Mouse (Mus musculus) spleen, adult 2 months (tissue): ENCODE data around the gene Mgat4a. TPM values are rescaled to one million over a fixed set of nuclear protein-coding genes. Genes with fewer than 3 reads are reported as not detected.

ENCODE experiments used
- DNase-seq, 2 experiments: peaks; one replicate each; pipeline versions ENCODE4 v3.0.0 to v3.0.0-alpha.2; 2012 to 2021; ENCODE audit warnings: low spot score in 2 of 2, low read depth in 1 of 2
- H3K27ac ChIP-seq: fragments of 200-500 bp; 2 replicates; pipeline ENCODE4 v1.5.1; 2012; ENCODE audit warnings: low read length, inconsistent platforms; ENCODE audit not compliant: insufficient read depth
- H3K27me3 ChIP-seq: fragments of 200-500 bp; 2 replicates; pipeline ENCODE4 v1.6.1; 2012; ENCODE audit warnings: mild to moderate bottlenecking, moderate library complexity, low read length, inconsistent platforms; ENCODE audit not compliant: control insufficient read depth, insufficient read depth
- H3K36me3 ChIP-seq: fragments of 200-500 bp; 2 replicates; pipeline ENCODE4 v1.6.1; 2012; ENCODE audit warnings: mild to moderate bottlenecking, low read length, inconsistent platforms; ENCODE audit not compliant: control insufficient read depth, insufficient read depth
- H3K4me1 ChIP-seq: fragments of 200-500 bp; 2 replicates; pipeline ENCODE4 v1.6.1; 2011; ENCODE audit warnings: inconsistent platforms; ENCODE audit not compliant: control insufficient read depth, insufficient read depth, insufficient read length
- H3K4me3 ChIP-seq: fragments of 200-500 bp; 2 replicates; pipeline ENCODE4 v1.5.1; 2011; ENCODE audit warnings: mild to moderate bottlenecking, inconsistent platforms; ENCODE audit not compliant: insufficient read depth, insufficient read length; ENCODE audit errors: extremely low read depth
- CTCF ChIP-seq: fragments of 200-500 bp; IDR thresholded peaks from 2 replicates; pipeline ENCODE4 v1.5.1; 2011; ENCODE audit warnings: mild to moderate bottlenecking, inconsistent platforms; ENCODE audit not compliant: insufficient read depth, insufficient read length, insufficient replicate concordance; ENCODE audit errors: extremely low read depth
- POLR2A ChIP-seq: fragments of 200-500 bp; IDR thresholded peaks from 2 replicates; pipeline ENCODE4 v1.6.1; 2011; ENCODE audit warnings: low read depth, low read length, inconsistent platforms
- WGBS: fragments of 180-500 bp; shearing (Covaris S2); methylation state at CpG from one replicate; pipeline ENCODE4 v1.1.7; 2018; 5-methylcytosine and 5-hydroxymethylcytosine counted together
- polyA plus RNA-seq: library from polyadenylated mRNA; depleted of rRNA; stranded (reverse); fragments of >200 nt; gene quantifications from 2 replicates; pipeline ENCODE4 v1.2.3, GENCODE M21; 2012

The Mgat4a gene
- polyA plus RNA-seq, 1 experiment: 8.4 TPM

DNA sequence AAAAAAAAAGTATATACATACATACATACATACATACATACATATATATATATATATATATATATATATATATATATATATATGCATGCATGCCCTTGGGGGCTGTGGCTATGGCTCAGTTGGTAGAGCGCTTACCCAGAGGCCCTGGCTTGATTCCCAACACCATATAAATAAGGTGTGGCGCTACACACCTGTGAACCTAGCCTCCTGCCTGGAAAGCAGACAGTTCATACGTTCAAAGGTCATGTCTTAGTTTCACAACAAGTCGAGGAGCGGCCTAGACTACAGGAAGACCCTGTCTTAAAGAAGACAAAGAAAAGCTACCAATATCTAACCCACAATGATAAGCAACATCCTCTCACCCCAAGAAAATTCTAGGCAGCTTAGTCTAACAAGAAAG, 18.7 kb downstream of the Mgat4a start:
- Histone ChIP-seq H3K36me3 (no peaks in the 10 kb centered on the region; the same call in 1 of the 2 replicates), H3K4me1 (no peaks in the 10 kb centered on the region), H3K27ac (no peak overlapping the region), H3K27me3 (no peaks in the 10 kb centered on the region), H3K4me3 (no peak overlapping the region)
- DNase-seq: no peak
- 79% methylated on average over 5 of the region's 5 CpGs for WGBS
- TF ChIP-seq CTCF (no peak), POLR2A (no peak)

DNA sequence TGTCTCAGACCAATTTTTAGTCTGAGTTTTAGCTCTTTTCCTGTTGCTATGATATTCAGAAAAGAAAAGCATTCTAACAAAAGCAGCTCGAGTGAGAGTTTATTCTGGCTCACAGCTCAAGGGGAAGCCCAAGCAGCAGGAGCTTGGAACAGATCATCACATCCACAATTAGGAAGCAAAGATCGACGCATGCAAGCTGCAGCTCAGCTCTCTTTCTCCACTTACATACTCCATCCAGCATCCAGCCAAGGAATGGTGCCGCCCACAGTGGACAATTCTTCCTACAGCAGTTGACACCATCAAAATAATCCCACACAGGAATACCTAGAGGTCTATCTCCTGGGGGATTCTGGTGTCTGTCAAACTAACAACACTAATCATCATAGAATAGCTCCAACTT, 22.0 kb downstream of the Mgat4a start:
- WGBS: 88% methylated on average over 4 of the region's 4 CpGs
- H3K36me3 ChIP-seq: no peaks in the 10 kb centered on the region; the same call in 1 of the 2 replicates
- H3K4me1 ChIP-seq: no peaks in the 10 kb centered on the region
- no peak for TF ChIP-seq CTCF
- H3K27ac ChIP-seq: no peak overlapping the region
- H3K4me3 ChIP-seq: no peak overlapping the region
- no peaks in the 10 kb centered on the region for H3K27me3 ChIP-seq
- no peak for DNase-seq

DNA sequence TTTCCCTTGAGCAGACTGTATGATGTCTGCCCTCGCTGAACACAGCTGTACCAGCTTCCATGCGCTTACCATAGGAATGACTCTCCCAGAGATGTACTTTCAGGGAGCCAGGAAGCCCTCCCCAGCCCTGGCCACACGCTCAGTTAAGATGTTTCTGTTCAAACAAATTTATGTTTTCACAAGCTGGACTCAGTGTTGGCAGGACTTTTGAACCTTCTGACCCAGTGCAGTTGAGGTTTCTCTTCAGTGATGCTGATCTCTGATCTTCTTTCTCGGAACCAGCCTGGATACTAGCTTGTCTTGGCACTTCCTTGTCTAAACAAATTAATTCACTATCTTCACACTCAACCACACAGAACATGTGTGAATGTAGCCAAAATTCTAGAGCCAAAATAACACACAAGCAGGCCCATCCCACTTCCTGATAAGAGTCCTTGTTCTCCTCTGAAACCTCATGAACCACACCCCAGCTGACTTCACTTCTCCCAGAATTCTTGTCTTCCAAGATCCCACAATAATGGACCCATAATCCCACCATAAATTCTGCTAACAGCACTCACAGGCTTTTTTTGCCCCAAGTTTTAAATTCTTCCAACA, 22.6 kb downstream of the Mgat4a start:
- H3K4me3 ChIP-seq: no peak overlapping the region
- no peaks in the 10 kb centered on the region for H3K27me3 ChIP-seq
- no peak for TF ChIP-seq POLR2A
- no peak for TF ChIP-seq CTCF
- no peak overlapping the region for H3K27ac ChIP-seq
- DNase-seq: no peak
- WGBS: 85% methylated on average over 4 of the region's 4 CpGs
- H3K4me1 ChIP-seq: no peaks in the 10 kb centered on the region
- no peaks in the 10 kb centered on the region; the same call in 1 of the 2 replicates for H3K36me3 ChIP-seq

DNA sequence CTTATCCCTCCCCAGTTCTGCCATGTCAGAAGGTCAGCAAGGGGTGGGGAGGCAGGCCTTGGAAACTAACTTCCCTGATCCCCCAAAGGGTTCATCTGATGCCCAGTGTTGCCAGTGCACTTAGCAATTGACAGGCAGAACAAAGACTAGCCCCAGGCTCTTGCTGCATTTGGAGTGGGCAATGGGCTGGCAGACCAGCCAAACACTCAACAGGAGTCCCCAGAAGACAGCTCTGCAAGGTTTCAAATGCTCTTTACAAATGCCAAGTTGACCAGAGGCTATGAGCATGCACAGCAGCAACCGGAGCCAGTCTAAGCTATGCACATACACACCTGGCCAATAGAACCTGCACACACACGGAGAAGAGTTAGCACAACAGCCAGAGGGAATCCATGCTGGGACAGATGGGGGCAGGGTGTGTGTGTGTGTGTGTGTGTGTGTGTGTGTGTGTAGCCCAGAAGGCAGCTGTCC, 27.8 kb downstream of the Mgat4a start:
- H3K4me1 ChIP-seq: no peaks in the 10 kb centered on the region; the same call in 1 of the 2 replicates
- no peak for DNase-seq
- no peak for TF ChIP-seq CTCF
- no peak for TF ChIP-seq POLR2A
- H3K4me3 ChIP-seq: no peak overlapping the region
- no peak overlapping the region for H3K27ac ChIP-seq
- no peaks in the 10 kb centered on the region for H3K36me3 ChIP-seq
- 99% methylated on average over 2 of the region's 2 CpGs for WGBS
- no peaks in the 10 kb centered on the region for H3K27me3 ChIP-seq

DNA sequence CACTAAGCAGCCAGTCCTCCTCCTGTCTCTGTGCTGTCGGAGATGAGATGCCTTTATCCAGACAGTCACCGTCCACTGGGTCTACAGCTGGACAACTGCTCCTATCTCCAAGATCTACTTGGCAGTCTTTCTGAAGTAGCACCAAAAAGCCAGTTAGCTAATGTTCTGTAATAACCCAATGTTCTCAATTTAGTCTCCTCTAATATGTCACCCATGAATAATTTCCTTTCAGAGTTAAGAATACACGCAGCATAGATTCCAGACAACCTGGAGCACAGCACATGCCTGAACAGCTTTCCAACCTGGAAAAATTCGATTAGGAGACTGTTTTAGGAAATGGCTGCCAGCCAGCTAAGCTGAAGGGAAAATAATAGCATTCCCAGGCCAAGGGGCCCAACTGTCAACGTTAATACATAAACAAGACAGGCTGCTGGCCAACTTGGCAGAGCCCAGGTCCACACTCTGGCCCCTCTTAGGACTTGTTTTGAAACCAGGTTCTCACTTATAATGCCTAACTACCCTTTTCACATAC, 28.6 kb downstream of the Mgat4a start:
- Histone ChIP-seq H3K36me3 (no peaks in the 10 kb centered on the region), H3K27me3 (no peaks in the 10 kb centered on the region), H3K27ac (no peak overlapping the region), H3K4me1 (no peaks in the 10 kb centered on the region; the same call in 1 of the 2 replicates), H3K4me3 (no peak overlapping the region)
- no peak for DNase-seq
- TF ChIP-seq CTCF: no peak
- TF ChIP-seq POLR2A: no peak
- WGBS: 81% methylated on average over 5 of the region's 5 CpGs

DNA sequence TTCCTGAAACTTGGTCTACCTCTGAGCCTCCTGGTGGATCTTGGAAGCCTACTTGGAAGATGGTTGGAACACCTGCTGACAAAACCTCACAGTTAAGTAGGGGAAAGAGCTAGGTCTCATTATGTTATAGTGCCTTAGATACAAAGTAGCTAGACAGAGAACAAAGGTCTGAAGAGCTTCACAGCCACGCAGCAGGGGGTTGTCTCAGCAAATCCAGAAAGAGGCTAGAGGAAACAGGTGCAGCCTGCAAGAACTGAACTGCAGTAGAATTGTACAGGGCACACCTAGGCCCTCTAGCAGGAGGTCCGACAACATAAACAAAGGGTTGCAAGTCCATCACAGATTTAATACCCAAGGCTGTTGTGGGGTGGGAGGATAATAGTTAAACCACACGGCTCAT, 30.6 kb downstream of the Mgat4a start:
- no peak for TF ChIP-seq CTCF
- no peak for TF ChIP-seq POLR2A
- no peaks in the 10 kb centered on the region for H3K27me3 ChIP-seq
- H3K4me3 ChIP-seq: no peak overlapping the region
- H3K27ac ChIP-seq: no peak overlapping the region
- no peaks in the 10 kb centered on the region for H3K36me3 ChIP-seq
- 54% methylated on average over 3 of the region's 3 CpGs for WGBS
- H3K4me1 ChIP-seq: no peaks in the 10 kb centered on the region; the same call in 1 of the 2 replicates
- DNase-seq: no peak

DNA sequence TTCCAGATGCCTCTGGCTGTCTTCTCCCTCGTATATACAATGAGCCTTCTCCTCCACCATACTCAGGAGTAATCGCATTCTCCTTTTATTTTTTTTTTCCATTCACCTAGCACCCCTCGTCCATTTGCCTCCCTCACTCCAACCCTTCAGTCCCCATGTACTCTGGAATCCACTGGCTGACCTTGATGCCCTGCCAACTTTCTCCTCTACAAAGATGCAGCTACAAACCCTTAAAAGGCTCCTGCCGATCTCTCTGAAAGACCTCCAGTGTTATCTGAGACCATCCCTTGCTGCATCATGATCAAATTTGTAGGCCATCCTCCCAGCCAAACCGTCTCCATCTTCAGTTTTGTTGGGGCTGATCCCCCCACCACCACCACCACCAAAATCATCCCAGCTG, 31.4 kb downstream of the Mgat4a start:
- TF ChIP-seq POLR2A: no peak
- TF ChIP-seq CTCF: no peak
- Histone ChIP-seq H3K4me1 (no peaks in the 10 kb centered on the region; the same call in 1 of the 2 replicates), H3K4me3 (no peak overlapping the region), H3K27me3 (no peaks in the 10 kb centered on the region), H3K27ac (no peak overlapping the region), H3K36me3 (no peaks in the 10 kb centered on the region)
- DNase-seq: no peak
- WGBS: 84% methylated on average over 5 of the region's 5 CpGs
